Mouse (Mus musculus) hematopoietic stem cell, adult 5-6 weeks (primary cell): ENCODE data around the gene Arhgef1. TPM values are rescaled to one million over a fixed set of nuclear protein-coding genes. Genes with fewer than 3 reads are reported as not detected.

Source experiments
- ATAC-seq, 2 experiments: fragments of 125-278 bp in 1 of 2; replicated peaks in 1 of 2; 2 replicates each; pipeline ENCODE4 v1.8.0; 2016 to 2017; ENCODE audit warnings: inconsistent platforms in 2 of 2, mild to moderate bottlenecking in 2 of 2, moderate number of reproducible peaks in 2 of 2, low read depth in 1 of 2, moderate TSS enrichment in 1 of 2; ENCODE audit not compliant: low FRiP score in 2 of 2, poor library complexity in 2 of 2, severe bottlenecking in 2 of 2, insufficient read depth in 1 of 2, low TSS enrichment in 1 of 2
- total RNA-seq: library from RNA; stranded (forward); fragments of 172-1452, 232-1000 nt; gene quantifications from 2 replicates; pipeline ENCODE4 v1.2.3, GENCODE M21; 2017

The Arhgef1 gene
- total RNA-seq, 1 experiment from 2014 or later, result 55.2 TPM

GRCm38 (mm10) chr7:24964897-24965535 is 62.3 kb downstream of the Arhgef1 start:
- peak; percentile 37 to 66; a peak in 1 of 4 replicates for ATAC-seq

GRCm38 (mm10) chr7:24967966-24968365 is 65.3 kb downstream of the Arhgef1 start:
- no peak for ATAC-seq

- no peak for ATAC-seq
Observed at GRCm38 (mm10) chr7:24968463-24968862, 65.8 kb downstream of the Arhgef1 start.

GRCm38 (mm10) chr7:24969805-24970204 is 67.1 kb downstream of the Arhgef1 start:
- no peak for ATAC-seq

GRCm38 (mm10) chr7:24970341-24970740 is 67.6 kb downstream of the Arhgef1 start:
- no peak for ATAC-seq

GRCm38 (mm10) chr7:24971261-24971971 is 68.7 kb downstream of the Arhgef1 start:
- ATAC-seq, result peak in 1 of 2 experiments; percentile 24; a peak in 1 of 4 replicates

- peak; percentile 93 to 96 for ATAC-seq
Observed at GRCm38 (mm10) chr7:24971972-24972893, 69.5 kb downstream of the Arhgef1 start, which contains the start of gene Rabac1. Rabac1 (minus strand) TSS chr7:24972754.

- ATAC-seq, result no peak
Observed at GRCm38 (mm10) chr7:24973208-24973607, 70.5 kb downstream of the Arhgef1 start.

GRCm38 (mm10) chr7:24973902-24974301 is 71.2 kb downstream of the Arhgef1 start:
- ATAC-seq, result no peak

GRCm38 (mm10) chr7:24974893-24975595 is 72.3 kb downstream of the Arhgef1 start:
- 0 out of 4 replicates have a peak, but pooled peaks have one; percentile 8 to 20 for ATAC-seq

Other genes with a start within 250 kb of the Arhgef1 start
- gene Tex101, start 226.2 kb upstream of the Arhgef1 start, total RNA-seq, result not detected in 2 replicates
- gene BC049730, start 193.7 kb upstream of the Arhgef1 start, total RNA-seq, result not detected in 2 replicates
- gene Gm4763, start 176.0 kb upstream of the Arhgef1 start, total RNA-seq, result not detected in 2 replicates
- gene Cd177, start 142.6 kb upstream of the Arhgef1 start, total RNA-seq, result 31.5 and 105 TPM in 2 replicates
- gene Ceacam10, start 125.7 kb upstream of the Arhgef1 start, total RNA-seq, result 1.1 and 15.1 TPM in 2 replicates
- 12.6 and 24.0 TPM in 2 replicates for gene Gm9844, start 40.7 kb upstream of the Arhgef1 start, total RNA-seq
- gene Lypd4, start 33.0 kb upstream of the Arhgef1 start, total RNA-seq, result not detected in 2 replicates
- not detected in 2 replicates for gene Dmrtc2, start 32.9 kb upstream of the Arhgef1 start, total RNA-seq
- 672 and 1,863 TPM in 2 replicates for gene Rps19, start 18.5 kb upstream of the Arhgef1 start, total RNA-seq
- 0.44 TPM in 1 of 2 replicates, not detected in the other for gene Cd79a, start 5.5 kb upstream of the Arhgef1 start, total RNA-seq
- not detected in 2 replicates for gene Gm4881, start 41.6 kb downstream of the Arhgef1 start, total RNA-seq
- 77.1 and 120 TPM in 2 replicates for gene Rabac1, start 69.8 kb downstream of the Arhgef1 start, total RNA-seq
- 7.7 and 9.9 TPM in 2 replicates for gene Atp1a3, start 103.0 kb downstream of the Arhgef1 start, total RNA-seq
- gene Grik5, start 169.4 kb downstream of the Arhgef1 start, total RNA-seq, result 11.4 and 36.2 TPM in 2 replicates
- gene Zfp574, start 169.7 kb downstream of the Arhgef1 start, total RNA-seq, result 6.3 and 6.6 TPM in 2 replicates